Mouse (Mus musculus) forebrain, postnatal 0 days (tissue): ENCODE results near the gene Ptprd. TPM values are rescaled to one million over a fixed set of nuclear protein-coding genes. Genes with fewer than 3 reads are reported as not detected.

Source experiments
- ATAC-seq: fragments of 200-750 bp; cut with Nextera tagmentation; 2 replicates; pipeline ENCODE4 v1.8.0; 2017; ENCODE audit warnings: mild to moderate bottlenecking, moderate library complexity
- DNase-seq: peaks from one replicate; pipeline ENCODE4 v3.0.0-alpha.2; 2015
- H3K27ac ChIP-seq: fragments of 300-500 bp; sonication (generic); 2 replicates; pipeline ENCODE4 v1.5.1; 2014; ENCODE audit warnings: low read depth, mild to moderate bottlenecking, antibody characterized with exemption, low read length, moderate library complexity, mixed read lengths
- H3K27me3 ChIP-seq: fragments of 300-500 bp; sonication (generic); 2 replicates; pipeline ENCODE4 v1.6.1; 2014; ENCODE audit warnings: mild to moderate bottlenecking, low read length, mixed read lengths; ENCODE audit not compliant: insufficient read depth
- H3K36me3 ChIP-seq: fragments of 300-500 bp; sonication (generic); 2 replicates; pipeline ENCODE4 v1.6.1; 2014; ENCODE audit warnings: mild to moderate bottlenecking, moderate library complexity; ENCODE audit not compliant: insufficient read depth
- H3K4me1 ChIP-seq: fragments of 300-500 bp; sonication (generic); 2 replicates; pipeline ENCODE4 v1.6.1; 2014; ENCODE audit warnings: antibody characterized with exemption; ENCODE audit not compliant: insufficient read depth
- H3K4me2 ChIP-seq: fragments of 300-500 bp; sonication (generic); 2 replicates; pipeline ENCODE4 v1.6.1; 2014; ENCODE audit warnings: low read depth, mild to moderate bottlenecking, moderate library complexity
- H3K4me3 ChIP-seq: fragments of 300-500 bp; sonication (generic); 2 replicates; pipeline ENCODE4 v1.5.1; 2014; ENCODE audit warnings: low read depth, low read length, mixed read lengths
- H3K9ac ChIP-seq: fragments of 300-500 bp; sonication (generic); 2 replicates; pipeline ENCODE4 v1.6.1; 2014; ENCODE audit warnings: mild to moderate bottlenecking
- H3K9me3 ChIP-seq: fragments of 300-500 bp; sonication (generic); 2 replicates; pipeline ENCODE4 v1.6.1; 2016; ENCODE audit warnings: low read length
- CTCF ChIP-seq: sonication (generic); IDR thresholded peaks from 2 replicates; pipeline ENCODE4 v1.5.1; 2016; ENCODE audit warnings: antibody characterized with exemption, control low read depth, low read depth
- WGBS: fragments of 180-500 bp; shearing (Covaris S2); extraction: QIAGEN DNeasy Blood & Tissue Kit; methylation state at CpG from one replicate; pipeline ENCODE4 v1.1.7; 2014; 5-methylcytosine and 5-hydroxymethylcytosine counted together
- polyA plus RNA-seq: library from polyadenylated mRNA; unstranded; fragments of >200 nt; fragmentation: Nextera tagmentation; extraction: Ambion mirVana; gene quantifications from 2 replicates; pipeline ENCODE4 v1.2.1, GENCODE M21; 2015
- total RNA-seq: library from RNA; depleted of rRNA; stranded (reverse); fragments of >200 nt; gene quantifications from 2 replicates; pipeline ENCODE4 v1.2.3, GENCODE M21; 2014

The Ptprd gene
- total and polyA plus RNA-seq, 2 experiments from 2014 or later = 58.3 to 120 TPM

- no peaks in the 10 kb centered on the region for H3K9me3 ChIP-seq
- no peak for DNase-seq
- 67% methylated on average over 6 of the region's 6 CpGs for WGBS
- H3K4me2 ChIP-seq = no peak overlapping the region
- no peak overlapping the region for H3K9ac ChIP-seq
- no peak overlapping the region for H3K4me3 ChIP-seq
- H3K27ac ChIP-seq = no peak overlapping the region
- no peaks in the 10 kb centered on the region for H3K27me3 ChIP-seq
- H3K36me3 ChIP-seq = no peaks in the 10 kb centered on the region
- no peak for TF ChIP-seq CTCF
- ATAC-seq = no peak
- H3K4me1 ChIP-seq = no peaks in the 10 kb centered on the region
Measured at GRCm38 (mm10) chr4:75991621-75992245, 2220.0 kb downstream of the Ptprd start.

GRCm38 (mm10) chr4:75974728-75975127 is 2237.0 kb downstream of the Ptprd start:
- Histone ChIP-seq H3K4me1 (no peaks in the 10 kb centered on the region), H3K4me3 (no peak overlapping the region), H3K27ac (no peak overlapping the region), H3K9ac (no peak overlapping the region), H3K4me2 (no peak overlapping the region), H3K9me3 (no peaks in the 10 kb centered on the region), H3K36me3 (no peaks in the 10 kb centered on the region), H3K27me3 (no peaks in the 10 kb centered on the region)
- DNase-seq (no peak), ATAC-seq (no peak)
- 87% methylated on average over 3 of the region's 3 CpGs for WGBS
- no peak for TF ChIP-seq CTCF

GRCm38 (mm10) chr4:75973322-75973721 is 2238.4 kb downstream of the Ptprd start:
- H3K4me3 ChIP-seq = no peak overlapping the region
- no peak overlapping the region for H3K4me2 ChIP-seq
- WGBS = 38% methylated on average over 1 of the region's 1 CpGs
- ATAC-seq (peak; percentile 64), DNase-seq (peak; percentile 48)
- no peaks in the 10 kb centered on the region for H3K36me3 ChIP-seq
- H3K27ac ChIP-seq = no peak overlapping the region
- no peaks in the 10 kb centered on the region for H3K4me1 ChIP-seq
- no peaks in the 10 kb centered on the region for H3K9me3 ChIP-seq
- no peaks in the 10 kb centered on the region for H3K27me3 ChIP-seq
- TF ChIP-seq CTCF = no peak
- no peak overlapping the region for H3K9ac ChIP-seq

GRCm38 (mm10) chr4:75969961-75970360 is 2241.8 kb downstream of the Ptprd start:
- H3K9ac ChIP-seq = no peak overlapping the region

GRCm38 (mm10) chr4:75968618-75969017 is 2243.1 kb downstream of the Ptprd start:
- H3K9ac ChIP-seq = no peak overlapping the region
- 0 out of 2 replicates have a peak, but pooled peaks cover 7% of the 10 kb centered on the region for H3K4me1 ChIP-seq
- no peak for DNase-seq
- TF ChIP-seq CTCF = no peak
- 69% methylated on average over 2 of the region's 2 CpGs for WGBS
- H3K36me3 ChIP-seq = no peaks in the 10 kb centered on the region
- H3K4me3 ChIP-seq = no peak overlapping the region
- H3K4me2 ChIP-seq = no peak overlapping the region
- no peaks in the 10 kb centered on the region for H3K9me3 ChIP-seq
- ATAC-seq = no peak
- H3K27ac ChIP-seq = no peak overlapping the region
- H3K27me3 ChIP-seq = no peaks in the 10 kb centered on the region

More at GRCm38 (mm10) chr4:75969961-75970360, 2241.8 kb downstream of the Ptprd start:
- 0 out of 2 replicates have a peak, but pooled peaks cover 7% of the 10 kb centered on the region for H3K4me1 ChIP-seq
- H3K36me3 ChIP-seq = no peaks in the 10 kb centered on the region
- TF ChIP-seq CTCF = no peak
- no peak overlapping the region for H3K27ac ChIP-seq
- WGBS = 88% methylated on average over 2 of the region's 2 CpGs
- DNase-seq = no peak
- no peaks in the 10 kb centered on the region for H3K9me3 ChIP-seq
- no peak overlapping the region for H3K4me3 ChIP-seq
- H3K27me3 ChIP-seq = no peaks in the 10 kb centered on the region
- no peak overlapping the region for H3K4me2 ChIP-seq
- no peak for ATAC-seq

- Histone ChIP-seq H3K9ac (no peak overlapping the region), H3K4me3 (no peak overlapping the region), H3K27ac (no peak overlapping the region), H3K27me3 (no peaks in the 10 kb centered on the region), H3K4me1 (0 out of 2 replicates have a peak, but pooled peaks cover 7% of the 10 kb centered on the region), H3K36me3 (no peaks in the 10 kb centered on the region), H3K9me3 (no peaks in the 10 kb centered on the region), H3K4me2 (no peak overlapping the region)
- WGBS = 60% methylated on average over 3 of the region's 3 CpGs
- TF ChIP-seq CTCF = no peak
- DNase-seq = no peak
- no peak for ATAC-seq
Measured at GRCm38 (mm10) chr4:75965810-75966209, 2246.0 kb downstream of the Ptprd start.

- WGBS = 94% methylated on average over 2 of the region's 2 CpGs
- H3K36me3 ChIP-seq = no peaks in the 10 kb centered on the region
- no peak overlapping the region for H3K9ac ChIP-seq
- H3K4me3 ChIP-seq = no peak overlapping the region
- H3K9me3 ChIP-seq = no peaks in the 10 kb centered on the region
- no peaks in the 10 kb centered on the region for H3K27me3 ChIP-seq
- TF ChIP-seq CTCF = no peak
- H3K27ac ChIP-seq = no peak overlapping the region
- no peak for DNase-seq
- H3K4me2 ChIP-seq = no peak overlapping the region
- ATAC-seq = no peak
- H3K4me1 ChIP-seq = 0 out of 2 replicates have a peak, but pooled peaks cover 7% of the 10 kb centered on the region
Measured at GRCm38 (mm10) chr4:75962916-75963315, 2248.8 kb downstream of the Ptprd start.
